Mouse (Mus musculus) heart, embryonic 15.5 days (tissue): Measurements from ENCODE around the gene Acta1. TPM values are rescaled to one million over a fixed set of nuclear protein-coding genes. Genes with fewer than 3 reads are reported as not detected.

Experiments
- ATAC-seq: fragments of 200-750 bp; cut with Nextera tagmentation; replicated peaks from 2 replicates; pipeline ENCODE4 v1.8.0; 2017; ENCODE audit warnings: low read depth, moderate TSS enrichment; ENCODE audit not compliant: insufficient number of reproducible peaks, insufficient read depth, low FRiP score
- H3K27ac ChIP-seq: fragments of 300-500 bp; sonication (generic); 2 replicates; pipeline ENCODE4 v1.5.1; 2015; ENCODE audit warnings: mild to moderate bottlenecking, inconsistent platforms
- H3K27me3 ChIP-seq: fragments of 300-500 bp; sonication (generic); 2 replicates; pipeline ENCODE4 v1.6.1; 2015; ENCODE audit warnings: inconsistent platforms
- H3K36me3 ChIP-seq: fragments of 300-500 bp; sonication (generic); 2 replicates; pipeline ENCODE4 v1.6.1; 2015; ENCODE audit warnings: mild to moderate bottlenecking, inconsistent platforms
- H3K4me1 ChIP-seq: fragments of 300-500 bp; sonication (generic); replicated peaks from 2 replicates; pipeline ENCODE4 v1.6.1; 2015; ENCODE audit warnings: inconsistent platforms
- H3K4me2 ChIP-seq: fragments of 300-500 bp; sonication (generic); 2 replicates; pipeline ENCODE4 v1.6.1; 2015; ENCODE audit warnings: inconsistent platforms, mild to moderate bottlenecking, moderate library complexity
- H3K4me3 ChIP-seq: fragments of 300-500 bp; sonication (generic); 2 replicates; pipeline ENCODE4 v1.5.1; 2015; ENCODE audit warnings: mild to moderate bottlenecking, inconsistent platforms
- H3K9ac ChIP-seq: fragments of 300-500 bp; sonication (generic); 2 replicates; pipeline ENCODE4 v1.6.1; 2015; ENCODE audit warnings: mild to moderate bottlenecking, inconsistent platforms
- H3K9me3 ChIP-seq: fragments of 300-500 bp; sonication (generic); replicated peaks from 2 replicates; pipeline ENCODE4 v1.6.1; 2016; ENCODE audit warnings: inconsistent platforms
- WGBS: fragments of 180-500 bp; shearing (Covaris S2); methylation state at CpG from one replicate; pipeline ENCODE4 v1.1.7; 2015; ENCODE audit warnings: mixed read lengths; 5-methylcytosine and 5-hydroxymethylcytosine counted together
- polyA plus RNA-seq: library from polyadenylated mRNA; unstranded; fragments of >200 nt; fragmentation: Nextera tagmentation; extraction: Ambion mirVana; gene quantifications from 2 replicates; pipeline ENCODE4 v1.2.1, GENCODE M21; 2015

Acta1 gene
- polyA plus RNA-seq, 1 experiment from 2014 or later, result 184 TPM

- Histone ChIP-seq H3K4me1 (peaks cover 22% of the 10 kb centered on the region), H3K27ac (no peak overlapping the region), H3K36me3 (peaks cover 13% of the 10 kb centered on the region; the same call in 1 of the 2 replicates), H3K4me3 (no peak overlapping the region), H3K27me3 (peaks cover 57% of the 10 kb centered on the region), H3K4me2 (no peak overlapping the region), H3K9me3 (no peaks in the 10 kb centered on the region), H3K9ac (no peak overlapping the region)
- no peak for ATAC-seq
- 56% methylated on average over 9 of the region's 9 CpGs for WGBS
Observed at GRCm38 (mm10) chr8:123895680-123896365, 1.3 kb upstream of the Acta1 start.

GRCm38 (mm10) chr8:123895230-123895629 lies 679 bp upstream of the Acta1 start:
- Histone ChIP-seq H3K4me2 (no peak overlapping the region), H3K27ac (no peak overlapping the region), H3K27me3 (peaks cover 63% of the 10 kb centered on the region), H3K4me3 (no peak overlapping the region), H3K9ac (no peak overlapping the region), H3K4me1 (peaks cover 22% of the 10 kb centered on the region), H3K36me3 (peaks cover 7% of the 10 kb centered on the region; the same call in 1 of the 2 replicates), H3K9me3 (no peaks in the 10 kb centered on the region)
- no peak for ATAC-seq
- 82% methylated on average over 3 of the region's 4 CpGs for WGBS

- Histone ChIP-seq H3K9me3 (no peaks in the 10 kb centered on the region), H3K4me3 (no peak overlapping the region), H3K27ac (no peak overlapping the region), H3K9ac (no peak overlapping the region), H3K4me1 (peaks cover 22% of the 10 kb centered on the region), H3K27me3 (peaks cover 75% of the 10 kb centered on the region), H3K36me3 (no peaks in the 10 kb centered on the region), H3K4me2 (no peak overlapping the region)
- WGBS, result 72% methylated on average over 11 of the region's 11 CpGs
- ATAC-seq, result no peak
Observed at GRCm38 (mm10) chr8:123893413-123893812, 1.1 kb downstream of the Acta1 start.

GRCm38 (mm10) chr8:123892586-123893155 lies 1.9 kb downstream of the Acta1 start:
- H3K27me3 ChIP-seq, result peaks cover 75% of the 10 kb centered on the region
- no peaks in the 10 kb centered on the region for H3K9me3 ChIP-seq
- H3K27ac ChIP-seq, result no peak overlapping the region
- H3K4me2 ChIP-seq, result 0 out of 2 replicates have a peak overlapping the region, but pooled peaks have one; percentile 31
- H3K36me3 ChIP-seq, result no peaks in the 10 kb centered on the region
- H3K4me1 ChIP-seq, result peaks cover 22% of the 10 kb centered on the region
- WGBS, result 14% methylated on average over 30 of the region's 30 CpGs
- H3K9ac ChIP-seq, result no peak overlapping the region
- H3K4me3 ChIP-seq, result peak overlapping the region; percentile 3
- no peak for ATAC-seq

GRCm38 (mm10) chr8:123891883-123892585 lies 2.5 kb downstream of the Acta1 start:
- peak overlapping the region; percentile 31 for H3K4me2 ChIP-seq
- H3K27me3 ChIP-seq, result peaks cover 75% of the 10 kb centered on the region
- peaks cover 22% of the 10 kb centered on the region for H3K4me1 ChIP-seq
- ATAC-seq, result no peak
- WGBS, result 8% methylated on average over 49 of the region's 49 CpGs
- no peak overlapping the region for H3K9ac ChIP-seq
- H3K4me3 ChIP-seq, result peak overlapping the region; percentile 3
- no peaks in the 10 kb centered on the region for H3K9me3 ChIP-seq
- H3K36me3 ChIP-seq, result no peaks in the 10 kb centered on the region
- H3K27ac ChIP-seq, result no peak overlapping the region

- peaks cover 22% of the 10 kb centered on the region for H3K4me1 ChIP-seq
- ATAC-seq, result no peak
- H3K27me3 ChIP-seq, result peaks cover 75% of the 10 kb centered on the region
- no peak overlapping the region for H3K27ac ChIP-seq
- H3K4me3 ChIP-seq, result no peak overlapping the region
- no peaks in the 10 kb centered on the region for H3K36me3 ChIP-seq
- WGBS, result under 1% methylated on average over 11 of the region's 11 CpGs
- H3K9ac ChIP-seq, result no peak overlapping the region
- H3K9me3 ChIP-seq, result no peaks in the 10 kb centered on the region
- H3K4me2 ChIP-seq, result peak overlapping the region; percentile 31; the same call in 1 of the 2 replicates
Observed at GRCm38 (mm10) chr8:123891271-123891670, 3.3 kb downstream of the Acta1 start.

- H3K9me3 ChIP-seq, result no peaks in the 10 kb centered on the region
- H3K4me1 ChIP-seq, result peaks cover 24% of the 10 kb centered on the region
- no peak overlapping the region for H3K4me3 ChIP-seq
- WGBS, result 51% methylated on average over 4 of the region's 4 CpGs
- no peak overlapping the region for H3K9ac ChIP-seq
- no peaks in the 10 kb centered on the region for H3K36me3 ChIP-seq
- no peak for ATAC-seq
- H3K27ac ChIP-seq, result no peak overlapping the region
- no peak overlapping the region for H3K4me2 ChIP-seq
- peaks cover 63% of the 10 kb centered on the region for H3K27me3 ChIP-seq
Observed at GRCm38 (mm10) chr8:123889797-123890196, 4.8 kb downstream of the Acta1 start.

GRCm38 (mm10) chr8:123887956-123888355 lies 6.6 kb downstream of the Acta1 start:
- Histone ChIP-seq H3K27ac (no peak overlapping the region), H3K9ac (no peak overlapping the region), H3K4me1 (peaks cover 27% of the 10 kb centered on the region), H3K9me3 (no peaks in the 10 kb centered on the region), H3K4me2 (no peak overlapping the region), H3K36me3 (no peaks in the 10 kb centered on the region), H3K27me3 (peaks cover 48% of the 10 kb centered on the region), H3K4me3 (no peak overlapping the region)
- no peak for ATAC-seq
- 71% methylated on average over 2 of the region's 2 CpGs for WGBS

GRCm38 (mm10) chr8:123887163-123887562 lies 7.4 kb downstream of the Acta1 start:
- no peak overlapping the region for H3K27ac ChIP-seq
- H3K9me3 ChIP-seq, result no peaks in the 10 kb centered on the region
- 88% methylated on average over 4 of the region's 4 CpGs for WGBS
- H3K4me1 ChIP-seq, result peaks cover 23% of the 10 kb centered on the region
- no peaks in the 10 kb centered on the region for H3K36me3 ChIP-seq
- H3K9ac ChIP-seq, result no peak overlapping the region
- no peak overlapping the region for H3K4me2 ChIP-seq
- no peak for ATAC-seq
- H3K27me3 ChIP-seq, result peaks cover 40% of the 10 kb centered on the region
- H3K4me3 ChIP-seq, result no peak overlapping the region

- peaks cover 15% of the 10 kb centered on the region for H3K4me1 ChIP-seq
- H3K27me3 ChIP-seq, result peaks cover 19% of the 10 kb centered on the region
- no peak overlapping the region for H3K9ac ChIP-seq
- no peak overlapping the region for H3K4me3 ChIP-seq
- H3K4me2 ChIP-seq, result 0 out of 2 replicates have a peak overlapping the region, but pooled peaks have one; percentile 22
- H3K27ac ChIP-seq, result no peak overlapping the region
- peak; percentile 35; the same call in 1 of the 2 replicates for ATAC-seq
- no peaks in the 10 kb centered on the region for H3K36me3 ChIP-seq
- WGBS, result 8% methylated on average over 14 of the region's 14 CpGs
- no peaks in the 10 kb centered on the region for H3K9me3 ChIP-seq
Observed at GRCm38 (mm10) chr8:123884721-123885565, 9.6 kb downstream of the Acta1 start.

GRCm38 (mm10) chr8:123883094-123883493 lies 11.5 kb downstream of the Acta1 start:
- no peak overlapping the region for H3K4me2 ChIP-seq
- no peak overlapping the region for H3K27ac ChIP-seq
- no peak overlapping the region for H3K4me3 ChIP-seq
- no peaks in the 10 kb centered on the region for H3K36me3 ChIP-seq
- H3K4me1 ChIP-seq, result peaks cover 15% of the 10 kb centered on the region
- WGBS, result 61% methylated on average over 4 of the region's 4 CpGs
- H3K9ac ChIP-seq, result no peak overlapping the region
- ATAC-seq, result no peak
- H3K9me3 ChIP-seq, result no peaks in the 10 kb centered on the region
- H3K27me3 ChIP-seq, result peaks cover 12% of the 10 kb centered on the region
